Mouse (Mus musculus): ENCODE data around the gene Tjp3.
"Not testable (repeated sequence)": the region's sequence is repeated elsewhere in the genome, so short reads cannot be mapped to it uniquely, and the experiment has no call there.

Tjp3 gene

GRCm38 (mm10) chr10:81233226-81233585 lies 58.2 kb downstream of the Tjp3 start:
- DNase-seq (ENCODE audit: low spot score in 2 of 2): no peak

DNA sequence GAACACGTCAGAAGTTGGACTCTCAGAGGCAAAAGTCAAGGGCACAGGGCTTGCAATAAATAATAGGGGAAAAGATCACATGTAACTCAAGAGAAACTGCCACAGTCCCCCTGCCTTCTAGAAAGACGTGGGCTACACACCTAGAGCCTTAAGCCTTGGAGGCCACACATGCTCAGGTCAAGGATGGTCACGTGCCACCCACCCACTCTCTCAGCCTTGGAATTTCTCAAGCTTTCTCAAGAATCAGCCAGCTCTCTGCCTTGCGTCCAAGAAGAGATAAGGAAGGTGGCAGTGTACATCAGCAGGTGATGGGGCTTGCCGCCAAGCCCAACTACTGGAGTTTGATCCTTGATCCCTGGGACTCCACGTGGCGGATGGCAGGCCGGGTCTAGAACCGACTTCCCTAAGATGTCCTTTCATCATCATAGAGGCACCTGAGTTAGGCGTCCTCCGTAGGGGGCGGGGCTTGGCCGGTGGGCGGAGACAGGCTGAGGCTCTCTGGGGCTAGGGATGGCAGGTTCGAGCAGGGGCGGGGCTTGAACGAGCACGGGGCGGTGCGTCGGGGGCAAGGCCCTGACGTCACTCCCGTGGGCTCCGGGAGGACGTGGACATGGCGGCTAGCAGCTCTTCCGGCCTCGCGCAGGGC lies 58.7 kb downstream of the Tjp3 start, which contains the start of gene Zfr2:
Zfr2 (plus strand) TSS at position 576 of the 646 bp plus-strand sequence.
- DNase-seq (ENCODE audit: low spot score in 2 of 2): peak; percentile 87 to 94

GRCm38 (mm10) chr10:81231436-81231835 lies 59.9 kb downstream of the Tjp3 start:
- DNase-seq (ENCODE audit: low spot score in 2 of 2): no peak

- DNase-seq (ENCODE audit: low spot score in 2 of 2): no peak
Observed at GRCm38 (mm10) chr10:81230438-81231332, 60.7 kb downstream of the Tjp3 start, which contains the start of gene Atcay. Atcay (minus strand) TSS chr10:81230833.

DNA sequence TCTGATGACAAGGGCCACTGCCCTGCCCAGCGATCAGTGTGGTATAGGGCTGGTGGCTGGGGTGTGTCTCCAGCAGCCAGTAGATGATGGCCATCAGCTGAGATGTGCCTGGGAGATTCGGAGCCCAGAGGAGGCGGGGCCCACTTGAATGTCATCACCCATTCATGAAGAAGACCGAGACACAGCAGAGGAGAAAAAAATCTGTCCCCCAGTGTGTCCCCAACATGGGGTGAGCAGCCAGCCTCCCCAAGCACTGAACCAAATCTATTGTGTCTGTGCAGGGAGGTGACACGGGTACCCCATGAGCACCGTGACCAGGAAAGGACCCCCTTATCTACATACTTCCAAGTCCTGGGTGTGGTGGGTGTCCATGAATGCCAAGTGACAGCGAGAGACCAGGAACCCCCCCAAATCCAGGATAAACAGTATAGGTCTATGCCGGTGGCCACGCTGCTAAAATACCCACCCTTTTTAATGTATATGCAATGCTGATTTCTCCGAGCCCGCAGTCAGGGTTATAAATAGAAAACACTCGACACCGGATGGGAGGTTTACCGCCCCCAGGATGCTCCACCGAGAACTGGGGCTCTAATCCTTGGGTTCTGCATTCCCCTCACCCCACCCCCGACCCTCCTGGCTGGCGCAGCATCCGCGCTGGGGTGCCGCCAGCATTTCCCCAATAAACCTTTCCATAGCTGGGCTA lies 61.5 kb downstream of the Tjp3 start:
- no peak for DNase-seq (ENCODE audit: low spot score in 2 of 2)

DNA sequence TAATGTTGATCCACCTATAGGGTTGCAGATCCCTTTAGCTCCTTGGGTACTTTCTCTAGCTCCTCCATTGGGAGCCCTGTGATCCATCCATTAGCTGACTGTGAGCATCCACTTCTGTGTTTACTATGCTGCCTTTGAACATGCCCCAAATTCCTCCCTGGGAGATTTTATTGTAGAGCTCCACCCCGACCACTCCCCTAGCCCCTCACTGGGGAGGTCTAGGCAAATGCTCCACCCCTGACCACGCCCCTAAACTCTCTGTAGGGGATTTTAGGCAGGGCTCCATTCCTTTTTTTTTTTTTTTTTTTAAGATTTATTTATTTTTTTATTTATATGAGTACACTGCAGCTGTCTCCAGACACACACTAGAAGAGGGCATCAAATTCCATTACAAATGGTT lies 67.7 kb downstream of the Tjp3 start:
- not testable (repeated sequence) for DNase-seq (ENCODE audit: low spot score in 2 of 2)

All from urinary bladder, postnatal 4 days (tissue).